Mouse (Mus musculus): Measurements from ENCODE around the gene Gm42688.

GRCm38 (mm10) chr6:83069488-83070246 lies 31.8 kb upstream of the Gm42688 start:
- TF ChIP-seq TAL1 (IDR thresholded peaks at IDR 0.05; ENCODE audit: low read length): no peak
- TF ChIP-seq GATA1 (IDR thresholded peaks at IDR 0.05; ENCODE audit: low read length): no peak
